Mouse (Mus musculus): ENCODE data around the gene Cadps.

DNA sequence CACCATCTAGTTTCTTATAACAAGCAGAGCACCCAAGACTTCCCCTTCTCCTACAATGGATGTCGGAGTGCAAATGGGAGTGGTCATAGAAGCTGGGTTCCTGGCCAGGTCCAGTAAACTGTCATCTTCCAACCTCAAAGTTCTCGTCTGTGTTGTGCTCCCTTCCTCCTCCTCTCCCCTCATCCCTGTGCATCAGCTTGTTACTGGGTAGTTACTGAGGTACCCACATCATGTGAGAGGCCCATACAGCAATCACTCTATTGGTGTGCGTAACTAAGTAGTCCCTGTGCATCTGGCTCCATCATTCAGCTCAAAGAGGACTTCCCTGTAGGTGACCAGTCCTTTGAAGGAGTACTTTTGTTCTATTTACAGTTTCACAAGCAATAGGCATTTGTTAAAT lies 292.3 kb downstream of the Cadps start:
- TF ChIP-seq CTCF (IDR thresholded peaks at IDR 0.05; ENCODE audit: low read depth), result no peak
- TF ChIP-seq EP300 (IDR thresholded peaks at IDR 0.05; ENCODE audit: low read depth), result no peak

Data from liver, embryonic 14.5 days (tissue).